Mouse (Mus musculus): Measurements from ENCODE around the gene Emb. TPM values are rescaled to one million over a fixed set of nuclear protein-coding genes. Genes with fewer than 3 reads are reported as not detected.
A peak's percentile ranks its signal among the peaks of the same experiment; 100 is the strongest.

The Emb gene
- total and polyA plus RNA-seq, 3 experiments, result 0.60 to 2.1 (median 1.2) TPM

DNA sequence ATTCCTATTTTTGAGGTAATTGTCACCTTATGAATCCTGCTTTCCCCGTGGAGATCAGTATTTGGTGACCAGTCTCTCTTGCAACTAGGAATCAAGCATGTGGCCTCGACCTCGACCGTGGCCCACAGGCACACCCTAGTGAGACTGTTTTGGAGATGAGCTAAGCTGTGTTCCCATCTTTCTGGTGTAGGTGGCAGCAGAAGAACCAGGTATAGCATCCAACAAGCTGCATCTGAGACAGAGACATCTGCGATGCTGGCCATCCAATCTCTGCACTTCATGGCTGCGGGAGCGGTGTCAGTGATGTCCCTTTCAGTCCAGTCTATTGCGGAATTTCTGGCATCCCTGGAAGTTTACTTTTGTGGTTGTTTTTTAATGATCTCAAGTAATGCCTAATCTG is 2.3 kb upstream of the Emb start:
- H3K4me3 ChIP-seq (replicated peaks in 1 of 3; ENCODE audit: low read depth in 2 of 3, low read length in 2 of 3, poor library complexity in 1 of 3), result no peak overlapping the region
- TF ChIP-seq HCFC1 (IDR thresholded peaks at IDR 0.05; ENCODE audit: low read depth, low read length) (no peak), PAX5 (IDR thresholded peaks at IDR 0.05; ENCODE audit: low read length) (no peak), MAFK (IDR thresholded peaks at IDR 0.05; ENCODE audit: insufficient replicate concordance, low read length) (no peak), CTCF (conservative IDR thresholded peaks at IDR 0.05 in 1 of 2, IDR thresholded peaks at IDR 0.05 in 1 of 2; ENCODE audit: low read depth in 2 of 2, low read length in 2 of 2) (peak in 1 of 2 experiments; percentile 29; a peak in 2 of 4 replicates), UBTF (IDR thresholded peaks at IDR 0.05; ENCODE audit: low read depth, low read length) (no peak)
- in situ Hi-C loops (cut with MboI; ENCODE audit: low pct_ligation_motif_present, low pct_unique_long_range_greater_than_20kb, low sequenced_read_pairs) (no loop called here), dilution Hi-C loops (cut with MboI; ENCODE audit: extremely low pct_ligation_motif_present, extremely low pct_unique_long_range_greater_than_20kb, low sequenced_read_pairs) (no loop called here)
- no peak for DNase-seq (ENCODE audit: extremely low read depth)
- H3K4me1 ChIP-seq (ENCODE audit: control insufficient read depth in 1 of 2, insufficient read depth in 2 of 2), result no peaks in the 10 kb centered on the region
- no peak overlapping the region for H3K4me2 ChIP-seq (ENCODE audit: insufficient read depth, low read depth, poor library complexity, severe bottlenecking)
- no peak overlapping the region for H3K27ac ChIP-seq (ENCODE audit: insufficient read depth, low read depth)
- no peak overlapping the region for H3K9ac ChIP-seq (ENCODE audit: insufficient read depth, low read depth)
- peaks cover 76% of the 10 kb centered on the region for H3K9me3 ChIP-seq (replicated peaks; ENCODE audit: low read length)
- no peaks in the 10 kb centered on the region for H3K27me3 ChIP-seq (replicated peaks)
- H3K79me2 ChIP-seq (replicated peaks; ENCODE audit: control insufficient read depth, extremely low read depth, insufficient read depth, poor library complexity, severe bottlenecking), result no peaks in the 10 kb centered on the region
- no peaks in the 10 kb centered on the region for H3K36me3 ChIP-seq (replicated peaks in 1 of 2; ENCODE audit: control insufficient read depth in 1 of 2, insufficient read depth in 1 of 2, low read length in 1 of 2)

GRCm38 (mm10) chr13:117211386-117211875 is 3.1 kb downstream of the Emb start:
- Histone ChIP-seq H3K9ac (ENCODE audit: insufficient read depth, low read depth) (no peak overlapping the region), H3K36me3 (replicated peaks in 1 of 2; ENCODE audit: control insufficient read depth in 1 of 2, insufficient read depth in 1 of 2, low read length in 1 of 2) (no peaks in the 10 kb centered on the region), H3K4me3 (replicated peaks in 1 of 3; ENCODE audit: low read depth in 2 of 3, low read length in 2 of 3, poor library complexity in 1 of 3) (no peak overlapping the region), H3K79me2 (replicated peaks; ENCODE audit: control insufficient read depth, extremely low read depth, insufficient read depth, poor library complexity, severe bottlenecking) (no peaks in the 10 kb centered on the region), H3K4me1 (ENCODE audit: control insufficient read depth in 1 of 2, insufficient read depth in 2 of 2) (no peaks in the 10 kb centered on the region), H3K27me3 (replicated peaks) (no peaks in the 10 kb centered on the region), H3K9me3 (replicated peaks; ENCODE audit: low read length) (peaks cover 64% of the 10 kb centered on the region), H3K4me2 (ENCODE audit: insufficient read depth, low read depth, poor library complexity, severe bottlenecking) (no peak overlapping the region; the same call in 1 of the 2 replicates), H3K27ac (ENCODE audit: insufficient read depth, low read depth) (no peak overlapping the region; the same call in 1 of the 2 replicates)
- dilution Hi-C loops (cut with MboI; ENCODE audit: extremely low pct_ligation_motif_present, extremely low pct_unique_long_range_greater_than_20kb, low sequenced_read_pairs), result no loop called here
- TF ChIP-seq ZNF384 (IDR thresholded peaks at IDR 0.05; ENCODE audit: low read depth, low read length) (no peak), ELF1 (IDR thresholded peaks at IDR 0.05; ENCODE audit: low read depth, low read length) (no peak), ZC3H11A (IDR thresholded peaks at IDR 0.05; ENCODE audit: low read depth, low read length) (no peak), SIN3A (IDR thresholded peaks at IDR 0.05; ENCODE audit: low read length) (no peak), POLR2AphosphoS2 (IDR thresholded peaks at IDR 0.05; ENCODE audit: low read depth, low read length) (no peak), KAT2A (IDR thresholded peaks at IDR 0.05; ENCODE audit: insufficient replicate concordance, low read length) (no peak), MEF2A (IDR thresholded peaks at IDR 0.05; ENCODE audit: borderline replicate concordance, low read depth, low read length) (no peak), USF1 (IDR thresholded peaks at IDR 0.05; ENCODE audit: low read depth, low read length) (no peak)
- in situ Hi-C loops (cut with MboI; ENCODE audit: low pct_ligation_motif_present, low pct_unique_long_range_greater_than_20kb, low sequenced_read_pairs), result no loop called here
- DNase-seq (ENCODE audit: extremely low read depth), result no peak

DNA sequence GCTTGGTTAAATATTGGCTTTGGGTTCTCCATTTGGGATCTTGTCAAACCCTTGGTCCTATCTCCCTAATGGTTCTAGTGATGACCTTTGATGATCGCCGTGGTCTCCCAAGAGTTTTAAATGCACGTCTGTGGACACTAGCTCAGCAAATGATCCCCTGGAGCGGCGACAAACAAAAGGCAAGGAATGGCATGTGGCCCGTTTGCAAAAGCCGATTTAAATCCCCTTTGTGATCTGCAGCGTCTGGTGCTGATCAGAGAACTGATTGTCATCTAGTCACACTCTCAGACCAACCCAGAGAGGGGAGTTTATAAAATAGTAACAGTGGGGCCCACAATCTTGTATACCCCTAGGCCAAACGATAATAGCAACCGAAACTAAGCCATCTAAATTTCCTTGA is 7.1 kb downstream of the Emb start:
- Histone ChIP-seq H3K4me3 (replicated peaks in 1 of 3; ENCODE audit: low read depth in 2 of 3, low read length in 2 of 3, poor library complexity in 1 of 3) (no peak overlapping the region), H3K4me1 (ENCODE audit: control insufficient read depth in 1 of 2, insufficient read depth in 2 of 2) (no peaks in the 10 kb centered on the region), H3K36me3 (replicated peaks in 1 of 2; ENCODE audit: control insufficient read depth in 1 of 2, insufficient read depth in 1 of 2, low read length in 1 of 2) (no peaks in the 10 kb centered on the region), H3K9me3 (replicated peaks; ENCODE audit: low read length) (peaks cover 60% of the 10 kb centered on the region), H3K4me2 (ENCODE audit: insufficient read depth, low read depth, poor library complexity, severe bottlenecking) (no peak overlapping the region), H3K27me3 (replicated peaks) (no peaks in the 10 kb centered on the region), H3K27ac (ENCODE audit: insufficient read depth, low read depth) (no peak overlapping the region), H3K79me2 (replicated peaks; ENCODE audit: control insufficient read depth, extremely low read depth, insufficient read depth, poor library complexity, severe bottlenecking) (no peaks in the 10 kb centered on the region), H3K9ac (ENCODE audit: insufficient read depth, low read depth) (no peak overlapping the region)
- dilution Hi-C loops (cut with MboI; ENCODE audit: extremely low pct_ligation_motif_present, extremely low pct_unique_long_range_greater_than_20kb, low sequenced_read_pairs), result no loop called here
- in situ Hi-C loops (cut with MboI; ENCODE audit: low pct_ligation_motif_present, low pct_unique_long_range_greater_than_20kb, low sequenced_read_pairs), result no loop called here
- TF ChIP-seq MYC (IDR thresholded peaks at IDR 0.05; ENCODE audit: low read depth, low read length), result no peak
- no peak for TF ChIP-seq HCFC1 (IDR thresholded peaks at IDR 0.05; ENCODE audit: low read depth, low read length)
- TF ChIP-seq MEF2A (IDR thresholded peaks at IDR 0.05; ENCODE audit: borderline replicate concordance, low read depth, low read length), result no peak
- TF ChIP-seq ZKSCAN1 (IDR thresholded peaks at IDR 0.05; ENCODE audit: borderline replicate concordance, low read depth, low read length), result no peak
- no peak for TF ChIP-seq RAD21 (IDR thresholded peaks at IDR 0.05; ENCODE audit: low read depth, low read length)
- TF ChIP-seq UBTF (IDR thresholded peaks at IDR 0.05; ENCODE audit: low read depth, low read length), result no peak
- TF ChIP-seq E2F4 (IDR thresholded peaks at IDR 0.05; ENCODE audit: insufficient replicate concordance, low read depth, low read length), result no peak
- no peak for TF ChIP-seq CHD2 (IDR thresholded peaks at IDR 0.05; ENCODE audit: low read length)
- TF ChIP-seq CHD1 (IDR thresholded peaks at IDR 0.05; ENCODE audit: low read depth, low read length), result no peak
- TF ChIP-seq RCOR1 (conservative IDR thresholded peaks at IDR 0.05; ENCODE audit: low read depth, low read length), result no peak
- TF ChIP-seq MAFK (IDR thresholded peaks at IDR 0.05; ENCODE audit: insufficient replicate concordance, low read length), result no peak
- DNase-seq (ENCODE audit: extremely low read depth), result no peak

Measured in CH12.LX (cell line).